Mouse (Mus musculus) forebrain, embryonic 13.5 days (tissue): Measurements from ENCODE around the gene Dnal1. TPM values are rescaled to one million over a fixed set of nuclear protein-coding genes. Genes with fewer than 3 reads are reported as not detected.
A peak's percentile ranks its signal among the peaks of the same experiment; 100 is the strongest.
"Not testable (repeated sequence)": the region's sequence is repeated elsewhere in the genome, so short reads cannot be mapped to it uniquely, and the experiment has no call there.

Source experiments
- ATAC-seq: fragments of 200-750 bp; cut with Nextera tagmentation; 2 replicates; pipeline ENCODE4 v1.8.0; 2017
- H3K27ac ChIP-seq: fragments of 300-500 bp; sonication (generic); 2 replicates; pipeline ENCODE4 v1.5.1; 2015; ENCODE audit warnings: inconsistent platforms, mild to moderate bottlenecking, moderate library complexity
- H3K27me3 ChIP-seq: fragments of 300-500 bp; sonication (generic); 2 replicates; pipeline ENCODE4 v1.6.1; 2015; ENCODE audit warnings: mild to moderate bottlenecking, inconsistent platforms
- H3K36me3 ChIP-seq: fragments of 300-500 bp; sonication (generic); 2 replicates; pipeline ENCODE4 v1.6.1; 2015; ENCODE audit warnings: mild to moderate bottlenecking, inconsistent platforms; ENCODE audit not compliant: poor library complexity, severe bottlenecking
- H3K4me1 ChIP-seq: fragments of 300-500 bp; sonication (generic); 2 replicates; pipeline ENCODE4 v1.6.1; 2015; ENCODE audit warnings: inconsistent platforms
- H3K4me2 ChIP-seq: fragments of 300-500 bp; sonication (generic); 2 replicates; pipeline ENCODE4 v1.6.1; 2015; ENCODE audit warnings: inconsistent platforms, mild to moderate bottlenecking, moderate library complexity
- H3K4me3 ChIP-seq: fragments of 300-500 bp; sonication (generic); 2 replicates; pipeline ENCODE4 v1.5.1; 2015; ENCODE audit warnings: mild to moderate bottlenecking, inconsistent platforms
- H3K9ac ChIP-seq: fragments of 300-500 bp; sonication (generic); 2 replicates; pipeline ENCODE4 v1.6.1; 2015; ENCODE audit warnings: mild to moderate bottlenecking, inconsistent platforms
- H3K9me3 ChIP-seq: fragments of 300-500 bp; sonication (generic); replicated peaks from 2 replicates; pipeline ENCODE4 v1.6.1; 2016; ENCODE audit warnings: inconsistent platforms
- WGBS: fragments of 180-500 bp; shearing (Covaris S2); methylation state at CpG from one replicate; pipeline ENCODE4 v1.1.7; 2015; 5-methylcytosine and 5-hydroxymethylcytosine counted together
- polyA plus RNA-seq: library from polyadenylated mRNA; unstranded; fragments of >200 nt; fragmentation: Nextera tagmentation; extraction: Ambion mirVana; gene quantifications from 2 replicates; pipeline ENCODE4 v1.2.1, GENCODE M21; 2015

The Dnal1 gene
- polyA plus RNA-seq, 1 experiment from 2014 or later: 11.0 TPM

DNA sequence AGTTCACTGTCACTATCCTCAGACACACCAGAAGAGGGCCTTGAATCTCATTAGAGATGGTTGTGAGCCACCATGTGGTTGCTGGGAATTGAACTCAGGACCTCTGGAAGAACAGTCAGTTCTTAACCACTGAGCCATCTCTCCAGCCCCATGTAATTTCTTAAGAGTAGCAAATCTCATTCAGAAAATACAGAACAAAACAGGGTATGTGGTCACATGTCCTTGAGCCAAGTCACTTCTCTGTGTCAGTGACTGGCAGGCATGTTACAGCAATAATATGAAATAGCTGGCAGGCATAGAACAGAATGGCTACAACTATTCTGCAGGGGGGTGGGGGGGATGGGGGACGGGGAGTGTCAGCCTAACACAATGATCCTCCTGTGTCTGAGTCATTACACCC lies 14.1 kb upstream of the Dnal1 start:
- H3K27me3 ChIP-seq: no peaks in the 10 kb centered on the region
- no peak for ATAC-seq
- H3K4me3 ChIP-seq: 0 out of 2 replicates have a peak overlapping the region, but pooled peaks have one; percentile 54
- no peak overlapping the region for H3K9ac ChIP-seq
- WGBS: 42% methylated on average over 1 of the region's 1 CpGs
- H3K4me2 ChIP-seq: peak overlapping the region; percentile 78
- no peak overlapping the region for H3K27ac ChIP-seq
- H3K4me1 ChIP-seq: peaks cover 4% of the 10 kb centered on the region; the same call in 1 of the 2 replicates
- no peaks in the 10 kb centered on the region for H3K36me3 ChIP-seq
- H3K9me3 ChIP-seq: no peaks in the 10 kb centered on the region

DNA sequence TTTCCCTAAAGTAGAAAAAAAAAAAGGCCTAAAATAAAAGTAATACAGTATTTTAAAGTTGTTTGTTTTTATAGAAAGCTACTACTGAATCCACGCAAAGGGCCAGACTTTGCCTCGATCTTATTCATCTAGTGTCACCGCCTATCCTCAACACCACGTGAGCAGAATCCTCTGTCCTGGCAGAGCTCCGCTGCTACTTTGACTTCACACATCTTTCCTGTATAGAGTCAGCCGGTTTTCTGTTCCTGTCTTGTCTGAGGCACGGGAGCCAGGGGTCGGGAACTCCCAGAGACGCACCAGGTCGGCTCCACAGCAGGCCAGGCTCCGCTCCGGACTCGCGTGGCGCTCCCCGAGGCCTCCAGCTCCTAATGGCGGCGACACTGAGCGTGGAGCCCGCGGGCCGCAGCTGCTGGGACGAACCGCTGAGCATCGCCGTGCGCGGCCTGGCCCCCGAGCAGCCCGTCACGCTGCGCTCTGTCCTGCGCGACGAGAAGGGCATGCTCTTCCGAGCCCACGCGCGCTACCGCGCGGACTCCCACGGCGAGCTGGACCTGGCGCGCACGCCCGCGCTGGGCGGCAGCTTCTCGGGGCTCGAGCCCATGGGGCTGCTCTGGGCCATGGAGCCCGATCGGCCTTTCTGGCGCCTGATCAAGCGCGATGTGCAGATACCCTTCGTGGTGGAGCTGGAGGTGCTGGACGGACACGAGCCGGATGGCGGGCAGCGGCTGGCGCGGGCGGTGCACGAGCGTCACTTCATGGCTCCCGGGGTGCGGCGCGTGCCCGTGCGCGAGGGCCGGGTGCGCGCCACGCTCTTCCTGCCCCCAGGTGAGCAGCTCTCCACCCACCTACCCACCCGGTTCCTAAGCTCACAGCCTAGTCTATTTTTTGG lies 13.3 kb upstream of the Dnal1 start, which contains the start of gene Acot6:
TSS of gene Acot6 (plus strand) at position 51 of the 889 bp plus-strand sequence.
- ATAC-seq: peak; percentile 74
- H3K27ac ChIP-seq, H3K9me3 ChIP-seq, H3K4me1 ChIP-seq, H3K36me3 ChIP-seq, H3K27me3 ChIP-seq: not testable (repeated sequence)
- H3K4me3 ChIP-seq: peak within 1 kb of the TSS; percentile 54
- H3K4me2 ChIP-seq: peak within 1 kb of the TSS; percentile 78
- WGBS: under 1% methylated on average over 47 of the region's 80 CpGs
- H3K9ac ChIP-seq: peak within 1 kb of the TSS; percentile 75

DNA sequence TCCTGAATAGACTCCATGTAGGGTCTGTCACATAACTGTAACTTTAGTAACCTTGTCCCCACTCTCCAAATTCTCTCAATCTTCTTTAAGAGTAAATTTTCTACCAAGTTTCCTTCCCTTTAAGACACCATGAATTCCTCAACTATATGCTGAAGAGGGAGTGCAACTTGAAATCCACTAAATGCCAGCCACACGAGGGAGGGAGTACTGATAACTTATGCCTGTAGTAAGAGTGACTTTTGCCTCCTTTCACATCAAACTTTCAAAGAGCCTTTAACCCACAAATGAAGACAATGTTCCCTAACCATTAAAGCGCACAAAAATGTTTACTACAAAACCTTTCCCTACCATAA lies 12.7 kb upstream of the Dnal1 start:
- no peak overlapping the region for H3K27ac ChIP-seq
- no peaks in the 10 kb centered on the region for H3K27me3 ChIP-seq
- no peaks in the 10 kb centered on the region for H3K9me3 ChIP-seq
- H3K9ac ChIP-seq: no peak overlapping the region
- H3K36me3 ChIP-seq: no peaks in the 10 kb centered on the region
- H3K4me3 ChIP-seq: peak overlapping the region; percentile 54
- no peak for ATAC-seq
- H3K4me1 ChIP-seq: peaks cover 4% of the 10 kb centered on the region; the same call in 1 of the 2 replicates
- 59% methylated on average over 2 of the region's 2 CpGs for WGBS
- H3K4me2 ChIP-seq: peak overlapping the region; percentile 78

DNA sequence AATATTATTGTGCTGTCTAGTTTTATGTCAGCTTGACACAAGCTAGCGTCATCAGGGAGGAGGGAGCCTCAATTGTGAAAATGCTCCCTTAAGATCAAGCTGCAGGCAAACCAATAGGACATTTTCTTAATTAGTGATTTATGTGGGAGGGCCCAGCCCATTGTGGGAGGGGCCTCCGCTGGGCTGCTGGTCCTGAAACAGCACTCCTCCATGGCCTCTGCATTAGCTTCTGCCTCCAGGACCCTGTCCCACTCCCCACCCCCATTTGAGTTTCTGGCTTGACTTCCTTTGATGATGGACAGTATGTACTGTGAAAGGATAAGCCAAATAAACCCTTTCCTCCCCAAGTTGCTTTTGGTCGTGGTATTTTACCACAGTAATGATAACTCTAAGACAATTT lies 7.2 kb upstream of the Dnal1 start:
- 81% methylated on average over 3 of the region's 3 CpGs for WGBS

DNA sequence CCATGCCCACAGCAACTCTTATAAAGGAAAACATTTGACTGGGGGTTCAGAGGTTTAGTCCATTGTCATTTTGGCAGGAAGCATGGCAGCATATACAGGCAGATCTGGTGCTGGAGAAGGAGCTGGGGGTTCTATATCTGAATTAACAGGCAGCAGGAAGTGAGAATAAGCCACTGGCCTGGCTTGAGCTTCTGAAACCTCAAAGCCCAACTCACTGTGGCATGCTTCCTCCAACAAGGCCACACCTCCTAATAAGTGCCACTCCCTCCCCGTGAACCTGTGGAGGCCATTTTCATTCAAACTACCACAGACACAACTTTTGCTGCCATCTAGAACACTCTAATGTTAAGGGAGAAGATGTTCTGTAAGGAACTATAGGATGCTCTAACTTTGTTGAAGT lies 6.5 kb upstream of the Dnal1 start:
- Histone ChIP-seq H3K27ac (no peak overlapping the region), H3K9ac (no peak overlapping the region), H3K4me1 (no peaks in the 10 kb centered on the region), H3K4me3 (no peak overlapping the region), H3K9me3 (no peaks in the 10 kb centered on the region), H3K4me2 (no peak overlapping the region), H3K27me3 (no peaks in the 10 kb centered on the region), H3K36me3 (no peaks in the 10 kb centered on the region)
- ATAC-seq: no peak
- WGBS: 89% methylated on average over 1 of the region's 1 CpGs

More for the DNA sequence above, 7.2 kb upstream of the Dnal1 start:
- Histone ChIP-seq H3K4me3 (no peak overlapping the region), H3K4me2 (no peak overlapping the region), H3K27me3 (no peaks in the 10 kb centered on the region), H3K27ac (no peak overlapping the region), H3K9ac (no peak overlapping the region), H3K9me3 (no peaks in the 10 kb centered on the region), H3K4me1 (no peaks in the 10 kb centered on the region), H3K36me3 (no peaks in the 10 kb centered on the region)
- no peak for ATAC-seq

DNA sequence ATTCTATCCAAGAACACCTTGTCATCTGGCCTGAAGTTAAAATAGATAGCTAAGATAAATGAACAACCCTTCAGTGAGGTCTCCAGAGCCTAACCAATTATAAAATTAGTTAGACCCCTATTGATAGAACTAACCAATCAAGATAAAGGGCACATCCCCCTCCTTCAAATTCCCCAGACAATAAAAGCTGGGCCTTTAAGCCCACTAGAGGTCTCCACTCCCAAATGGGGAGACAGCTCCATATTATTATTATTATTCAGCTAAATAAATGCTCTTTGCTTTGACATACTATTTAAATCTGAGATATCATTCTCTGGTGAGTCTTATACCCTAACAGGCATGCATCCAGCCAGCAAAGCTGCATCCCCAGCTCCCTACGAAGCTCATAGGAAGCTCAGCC lies 4.2 kb upstream of the Dnal1 start:
- no peaks in the 10 kb centered on the region for H3K27me3 ChIP-seq
- no peak overlapping the region for H3K9ac ChIP-seq
- H3K4me3 ChIP-seq: no peak overlapping the region
- no peaks in the 10 kb centered on the region for H3K36me3 ChIP-seq
- no peaks in the 10 kb centered on the region for H3K9me3 ChIP-seq
- H3K27ac ChIP-seq: no peak overlapping the region
- peaks cover 4% of the 10 kb centered on the region for H3K4me1 ChIP-seq
- no peak for ATAC-seq
- WGBS: 77% methylated on average over 1 of the region's 1 CpGs
- H3K4me2 ChIP-seq: no peak overlapping the region

DNA sequence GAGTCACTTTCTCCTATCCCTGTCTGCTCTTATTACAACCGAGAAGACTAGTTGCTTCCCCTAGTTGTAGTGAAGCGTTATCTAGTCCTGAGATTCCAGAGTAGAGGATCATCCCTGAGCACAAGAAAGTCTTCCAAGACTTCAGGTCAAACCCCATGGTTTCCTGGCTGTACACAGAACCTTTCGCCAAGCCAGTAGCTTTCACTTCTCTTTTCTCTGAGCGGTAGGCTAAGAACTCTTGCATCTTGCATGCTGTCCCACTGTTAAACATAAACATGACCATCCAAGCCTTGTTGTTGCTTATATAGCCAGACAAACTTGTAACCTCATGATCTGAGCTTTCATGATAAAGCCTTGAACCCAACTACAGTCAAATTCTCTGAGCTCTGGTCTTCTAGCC lies 3.4 kb upstream of the Dnal1 start:
- Histone ChIP-seq H3K9me3 (no peaks in the 10 kb centered on the region), H3K4me2 (no peak overlapping the region), H3K27me3 (no peaks in the 10 kb centered on the region), H3K4me1 (peaks cover 10% of the 10 kb centered on the region), H3K4me3 (no peak overlapping the region), H3K27ac (no peak overlapping the region), H3K36me3 (no peaks in the 10 kb centered on the region), H3K9ac (no peak overlapping the region)
- WGBS: 94% methylated on average over 4 of the region's 4 CpGs
- ATAC-seq: no peak

DNA sequence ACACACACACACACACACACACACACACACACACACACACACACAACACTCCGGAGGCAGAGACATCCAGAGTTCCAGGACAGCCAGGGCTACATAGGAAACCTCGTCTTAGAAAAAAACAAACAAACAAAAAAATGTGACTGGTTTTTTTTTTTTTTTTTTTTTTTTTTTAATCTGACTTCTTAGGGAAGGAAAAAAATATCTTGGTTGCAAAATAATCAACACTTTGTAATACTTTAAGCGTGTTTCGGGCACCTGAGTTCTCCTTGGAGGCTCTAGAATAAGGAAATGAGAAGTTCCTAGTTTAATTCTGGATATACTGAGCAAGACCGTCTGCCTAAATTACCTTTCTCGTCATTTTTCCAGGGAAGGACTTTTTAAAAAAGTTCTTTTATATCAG lies 490 bp upstream of the Dnal1 start:
- ATAC-seq: peak; percentile 11; the same call in 1 of the 2 replicates

DNA sequence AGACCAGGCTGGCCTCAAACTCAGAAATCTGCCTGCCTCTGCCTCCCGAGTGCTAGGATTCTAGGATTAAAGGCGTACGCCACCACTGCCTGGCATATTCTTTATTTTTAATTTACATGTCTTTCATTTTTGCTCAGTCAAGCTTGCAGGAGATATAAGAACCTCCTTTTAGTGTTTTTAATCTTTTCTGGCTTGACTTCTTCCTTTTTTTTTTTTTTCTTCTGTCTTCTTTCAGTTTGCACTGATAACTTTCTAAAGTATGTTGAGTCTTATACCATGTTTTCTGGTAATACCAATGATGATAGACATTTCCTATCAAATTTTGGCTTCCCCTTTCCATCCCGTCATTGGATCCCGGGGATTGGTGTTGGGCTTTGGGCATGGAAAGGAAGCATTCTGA lies 5.4 kb downstream of the Dnal1 start:
- Histone ChIP-seq H3K9ac (no peak overlapping the region), H3K27me3 (no peaks in the 10 kb centered on the region), H3K9me3 (no peaks in the 10 kb centered on the region), H3K4me2 (no peak overlapping the region), H3K36me3 (peaks cover 4% of the 10 kb centered on the region; the same call in 1 of the 2 replicates), H3K4me1 (peaks cover 10% of the 10 kb centered on the region), H3K27ac (no peak overlapping the region), H3K4me3 (no peak overlapping the region)
- no peak for ATAC-seq
- WGBS: 95% methylated on average over 5 of the region's 5 CpGs

More for the DNA sequence above, 490 bp upstream of the Dnal1 start:
- Histone ChIP-seq H3K9me3 (no peaks in the 10 kb centered on the region), H3K4me2 (peak overlapping the region; percentile 81), H3K27me3 (no peaks in the 10 kb centered on the region), H3K9ac (no peak overlapping the region), H3K4me3 (peak overlapping the region; percentile 80), H3K36me3 (no peaks in the 10 kb centered on the region), H3K27ac (no peak overlapping the region), H3K4me1 (peaks cover 10% of the 10 kb centered on the region)
- 50% methylated on average over 6 of the region's 6 CpGs for WGBS

DNA sequence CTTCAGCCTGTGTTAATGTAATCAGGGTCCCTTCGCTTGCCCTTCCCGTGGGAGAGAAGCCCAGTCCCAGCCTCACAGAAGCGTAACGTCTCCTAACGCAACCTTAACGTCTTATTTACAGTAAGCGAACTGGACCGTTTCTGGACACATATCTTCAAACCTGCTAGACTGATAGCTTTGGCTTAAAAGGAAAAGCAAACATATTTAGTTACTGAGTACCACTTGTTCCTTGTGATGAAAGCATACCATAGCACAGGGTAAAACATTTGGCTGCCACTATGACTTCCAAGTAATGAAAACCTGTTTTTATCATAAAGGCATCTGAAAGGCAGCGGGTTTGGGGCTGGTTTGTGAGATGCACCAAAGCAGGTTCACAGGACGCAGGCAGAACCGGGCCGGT lies 11.7 kb downstream of the Dnal1 start:
- no peak for ATAC-seq
- Histone ChIP-seq H3K4me1 (no peaks in the 10 kb centered on the region), H3K9me3 (no peaks in the 10 kb centered on the region), H3K36me3 (peaks cover 31% of the 10 kb centered on the region), H3K4me2 (no peak overlapping the region), H3K27me3 (no peaks in the 10 kb centered on the region), H3K27ac (no peak overlapping the region), H3K4me3 (no peak overlapping the region), H3K9ac (no peak overlapping the region)
- 92% methylated on average over 12 of the region's 12 CpGs for WGBS

DNA sequence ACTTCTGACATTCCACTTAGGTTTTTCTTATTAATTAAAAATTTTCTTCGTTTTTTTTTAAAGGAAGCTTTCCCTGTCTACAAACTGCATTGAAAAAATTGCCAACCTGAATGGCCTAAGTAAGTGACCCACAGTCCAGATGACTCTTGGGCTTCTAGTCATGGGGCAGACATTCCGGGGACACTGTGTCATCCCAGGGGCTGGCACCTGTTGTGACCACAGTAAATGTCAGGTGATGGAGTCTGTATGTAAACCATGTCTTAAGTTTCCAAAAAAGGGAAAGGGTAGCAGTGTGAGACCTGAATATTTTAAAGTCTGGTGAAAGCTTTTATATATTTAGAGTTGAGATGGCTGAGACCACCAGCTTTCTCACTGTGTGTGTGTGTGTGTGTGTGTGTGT lies 12.7 kb downstream of the Dnal1 start:
- H3K9me3 ChIP-seq: no peaks in the 10 kb centered on the region
- 83% methylated on average over 2 of the region's 2 CpGs for WGBS
- no peaks in the 10 kb centered on the region for H3K27me3 ChIP-seq
- no peak for ATAC-seq
- no peak overlapping the region for H3K27ac ChIP-seq
- no peaks in the 10 kb centered on the region for H3K4me1 ChIP-seq
- H3K36me3 ChIP-seq: peaks cover 34% of the 10 kb centered on the region
- H3K4me2 ChIP-seq: no peak overlapping the region
- H3K9ac ChIP-seq: no peak overlapping the region
- H3K4me3 ChIP-seq: no peak overlapping the region

DNA sequence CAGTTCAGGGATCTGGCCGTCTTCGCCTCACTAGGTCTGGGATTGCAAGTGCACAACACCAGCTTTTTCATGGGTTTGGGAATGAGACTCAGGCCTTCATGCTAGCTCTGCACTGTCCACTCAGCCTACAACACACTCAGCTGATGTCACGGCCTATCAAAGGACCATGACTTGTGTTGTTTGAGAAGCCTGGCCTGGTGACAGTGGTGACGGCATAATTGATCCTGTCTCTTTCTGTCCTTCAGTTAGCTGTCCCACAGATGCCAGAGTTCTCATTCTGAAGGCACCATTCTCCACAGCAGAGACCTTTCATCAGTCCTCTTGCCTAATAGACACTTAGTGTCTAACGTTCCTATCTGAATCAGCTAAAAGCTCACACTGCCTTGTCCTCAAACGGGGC lies 14.4 kb downstream of the Dnal1 start:
- no peak overlapping the region for H3K9ac ChIP-seq

DNA sequence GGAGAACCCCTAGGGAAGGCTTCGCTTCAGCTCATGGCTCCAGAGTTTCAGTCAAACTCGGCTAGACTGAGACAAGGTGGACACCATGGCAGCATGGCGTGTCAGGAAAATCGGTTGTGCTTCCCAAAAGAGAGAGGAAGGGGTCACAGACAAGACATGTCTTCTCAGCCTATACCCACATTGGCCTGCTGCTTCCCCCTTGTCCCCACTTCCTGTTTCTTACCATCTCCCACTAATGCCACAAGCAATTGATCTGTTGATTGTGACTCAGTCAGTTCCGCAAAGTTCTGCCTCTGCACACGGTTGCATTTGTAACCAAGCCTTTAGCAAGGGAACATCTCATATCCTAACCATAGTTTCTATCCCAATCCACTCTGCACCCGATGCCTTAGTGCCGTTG lies 15.8 kb downstream of the Dnal1 start:
- Histone ChIP-seq H3K36me3 (peaks cover 33% of the 10 kb centered on the region), H3K27me3 (no peaks in the 10 kb centered on the region), H3K9ac (no peak overlapping the region), H3K4me1 (no peaks in the 10 kb centered on the region), H3K27ac (no peak overlapping the region), H3K4me2 (no peak overlapping the region), H3K9me3 (no peaks in the 10 kb centered on the region), H3K4me3 (no peak overlapping the region)
- 97% methylated on average over 8 of the region's 8 CpGs for WGBS
- ATAC-seq: no peak

More for the DNA sequence above, 14.4 kb downstream of the Dnal1 start:
- Histone ChIP-seq H3K36me3 (peaks cover 35% of the 10 kb centered on the region), H3K4me1 (no peaks in the 10 kb centered on the region), H3K4me3 (no peak overlapping the region), H3K27me3 (no peaks in the 10 kb centered on the region), H3K27ac (no peak overlapping the region), H3K4me2 (no peak overlapping the region), H3K9me3 (no peaks in the 10 kb centered on the region)
- no peak for ATAC-seq
- WGBS: 89% methylated on average over 6 of the region's 6 CpGs
